Mouse (Mus musculus): ENCODE data around the gene AY358078. TPM values are rescaled to one million over a fixed set of nuclear protein-coding genes. Genes with fewer than 3 reads are reported as not detected.
"Not testable (repeated sequence)": the region's sequence is repeated elsewhere in the genome, so short reads cannot be mapped to it uniquely, and the experiment has no call there.

Gene AY358078
- not detected for total RNA-seq (2018; cell fraction: chromatin; rRNA removed)
- not detected for total RNA-seq (2018; cell fraction: cytosol; rRNA removed)
- total RNA-seq (2018; cell fraction: nucleus; rRNA removed): not detected
- not detected in 3 replicates for polyA plus RNA-seq (2018)

DNA sequence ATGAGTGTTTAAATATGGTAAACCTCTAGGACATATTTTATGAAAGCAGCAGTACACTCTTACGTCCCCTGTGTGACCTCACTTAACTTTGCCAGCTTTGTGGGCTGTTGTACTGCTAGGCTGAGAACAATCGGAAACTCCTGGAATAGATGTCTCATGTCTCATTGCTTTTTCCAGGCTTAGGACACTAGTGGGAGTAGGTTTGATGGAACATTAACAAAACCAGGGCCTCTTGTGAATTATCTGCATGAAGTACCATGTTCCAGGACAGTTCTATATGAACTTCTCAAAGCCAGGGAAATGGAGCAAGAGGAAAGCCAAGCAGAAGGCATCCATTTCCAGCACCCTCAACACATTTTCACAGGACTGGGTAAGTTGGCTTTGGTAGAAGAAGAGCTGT is at the start of gene AY358078:
Gene AY358078, plus strand, starts transcription at position 301 of the 400 bp plus-strand sequence.
- no peaks in the 10 kb centered on the region for H3K79me2 ChIP-seq (ENCODE audit: inconsistent target)
- WGBS (ENCODE audit: missing documents): 100% methylated on average over 2 of the region's 2 CpGs
- H3K36me3 ChIP-seq (ENCODE audit: inconsistent target): no peaks in the 10 kb centered on the region
- no peak within 1 kb of the TSS for H3K4me3 ChIP-seq (ENCODE audit: inconsistent target)
- H3K27ac ChIP-seq: no peak within 1 kb of the TSS

DNA sequence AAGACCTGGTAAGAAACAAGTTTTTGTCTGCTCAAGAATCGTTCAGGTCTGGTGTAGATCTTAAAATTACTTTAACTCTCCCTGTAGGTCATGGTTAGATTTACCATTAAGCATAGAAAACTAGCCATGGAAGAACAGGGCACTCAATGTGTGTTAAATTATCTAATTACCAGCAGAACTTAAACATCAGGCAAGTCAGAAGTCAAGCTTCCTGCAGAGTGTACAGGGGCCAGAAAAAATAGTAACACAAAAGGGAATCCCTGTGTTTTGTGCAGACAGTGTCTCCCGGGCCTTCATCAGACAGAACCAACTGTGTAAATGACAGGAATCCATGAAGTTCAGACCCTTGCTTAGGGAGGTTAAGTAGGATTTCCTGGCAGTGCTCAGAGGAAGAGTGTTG is 43.9 kb upstream of the AY358078 start:
- Histone ChIP-seq H3K36me3 (ENCODE audit: inconsistent target) (no peaks in the 10 kb centered on the region), H3K79me2 (ENCODE audit: inconsistent target) (no peaks in the 10 kb centered on the region), H3K4me3 (ENCODE audit: inconsistent target) (no peak overlapping the region), H3K27ac (no peak overlapping the region)
- WGBS (ENCODE audit: missing documents): 94% methylated on average over 2 of the region's 2 CpGs

DNA sequence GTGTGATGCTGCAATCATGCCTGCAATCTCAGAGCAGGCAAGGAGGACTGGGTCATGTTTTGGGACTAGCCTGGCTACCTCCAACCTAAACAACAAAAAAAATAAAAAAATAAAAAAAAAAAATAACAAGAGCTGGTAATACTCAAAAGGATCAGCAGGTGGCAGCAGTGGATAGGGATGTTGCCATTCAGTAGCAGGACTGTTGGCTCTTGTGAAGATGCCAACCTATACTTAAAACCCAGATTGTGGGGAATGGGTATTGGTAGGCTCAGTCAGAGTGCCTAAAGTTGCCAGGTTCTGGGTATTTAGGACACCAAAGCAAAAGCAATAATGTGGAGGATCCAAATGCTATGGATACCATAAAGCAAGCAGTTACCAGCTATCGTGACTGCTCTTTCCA is 28.5 kb upstream of the AY358078 start:
- WGBS (ENCODE audit: missing documents): 100% methylated on average over 1 of the region's 1 CpGs
- not testable (repeated sequence) for H3K36me3 ChIP-seq (ENCODE audit: inconsistent target); H3K79me2 ChIP-seq (ENCODE audit: inconsistent target); H3K4me3 ChIP-seq (ENCODE audit: inconsistent target); H3K27ac ChIP-seq

- Histone ChIP-seq H3K79me2 (ENCODE audit: inconsistent target) (no peaks in the 10 kb centered on the region), H3K4me3 (ENCODE audit: inconsistent target) (no peak within 1 kb of the TSS), H3K27ac (no peak within 1 kb of the TSS), H3K36me3 (ENCODE audit: inconsistent target) (no peaks in the 10 kb centered on the region)
- 84% methylated on average over 5 of the region's 5 CpGs for WGBS (ENCODE audit: missing documents)
Observed at GRCm38 (mm10) chr14:51773490-51773889, 26.4 kb upstream of the AY358078 start, which contains the start of gene Ang4. Ang4 (minus strand) TSS chr14:51773590.

- WGBS (ENCODE audit: missing documents): 100% methylated on average over 1 of the region's 1 CpGs
- H3K4me3 ChIP-seq (ENCODE audit: inconsistent target): no peak overlapping the region
Observed at GRCm38 (mm10) chr14:51777791-51778190, 22.1 kb upstream of the AY358078 start.

DNA sequence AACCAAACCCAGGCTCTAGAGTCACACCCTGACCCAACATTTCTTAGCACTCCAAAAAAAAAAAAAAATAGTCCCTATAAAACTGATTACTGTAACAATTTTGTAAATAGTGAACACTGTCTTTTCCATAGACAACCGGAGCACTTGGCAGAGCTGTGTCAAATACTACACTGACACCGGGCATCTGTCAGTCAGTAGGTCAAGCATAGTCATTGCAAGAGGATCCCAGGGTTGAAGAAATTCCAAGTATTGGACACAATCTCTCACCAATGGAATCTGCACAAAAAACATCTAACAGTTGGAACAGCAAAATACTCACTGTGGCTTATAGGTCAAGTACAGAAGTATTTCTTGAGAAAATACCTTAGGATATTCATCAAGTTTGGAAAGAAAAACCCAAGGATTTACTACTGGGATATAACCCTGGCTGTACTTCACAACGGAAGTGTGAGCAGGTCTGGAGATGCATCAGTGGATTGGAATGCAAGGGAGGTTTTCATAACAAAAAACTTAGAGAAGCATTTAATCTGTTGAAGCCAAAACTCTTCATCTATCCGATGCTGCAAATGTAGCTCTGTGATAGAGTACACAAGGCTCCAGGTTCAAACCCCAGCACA is 20.9 kb upstream of the AY358078 start:
- no peak overlapping the region for H3K4me3 ChIP-seq (ENCODE audit: inconsistent target)
- no peak overlapping the region for H3K27ac ChIP-seq
- no peaks in the 10 kb centered on the region for H3K36me3 ChIP-seq (ENCODE audit: inconsistent target)
- H3K79me2 ChIP-seq (ENCODE audit: inconsistent target): no peaks in the 10 kb centered on the region
- WGBS (ENCODE audit: missing documents): 88% methylated on average over 4 of the region's 4 CpGs

More at GRCm38 (mm10) chr14:51777791-51778190, 22.1 kb upstream of the AY358078 start:
- Histone ChIP-seq H3K36me3 (ENCODE audit: inconsistent target) (no peaks in the 10 kb centered on the region), H3K27ac (no peak overlapping the region), H3K79me2 (ENCODE audit: inconsistent target) (no peaks in the 10 kb centered on the region)

GRCm38 (mm10) chr14:51786335-51786734 is 13.5 kb upstream of the AY358078 start:
- no peaks in the 10 kb centered on the region for H3K36me3 ChIP-seq (ENCODE audit: inconsistent target)
- no peaks in the 10 kb centered on the region for H3K79me2 ChIP-seq (ENCODE audit: inconsistent target)
- H3K27ac ChIP-seq: no peak overlapping the region
- no peak overlapping the region for H3K4me3 ChIP-seq (ENCODE audit: inconsistent target)
- 91% methylated on average over 4 of the region's 4 CpGs for WGBS (ENCODE audit: missing documents)

DNA sequence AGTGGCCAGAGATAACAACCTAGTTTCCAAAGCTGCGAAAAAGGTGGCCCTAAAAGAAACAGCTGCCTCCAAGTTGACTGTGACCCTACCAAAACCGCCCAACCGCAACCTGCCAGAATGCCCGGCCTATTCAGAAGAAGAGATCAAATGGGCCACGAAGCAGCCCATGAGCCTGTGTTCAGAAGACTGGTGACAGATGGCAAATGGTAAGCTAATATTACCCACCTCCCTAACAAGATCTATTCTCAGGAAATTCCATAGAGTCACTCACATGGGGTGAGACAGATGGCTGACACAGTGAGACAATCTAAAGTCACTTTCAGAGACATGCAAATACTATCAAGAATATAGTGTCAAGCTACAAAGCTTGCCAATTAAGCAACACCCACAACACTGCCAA is 12.8 kb upstream of the AY358078 start:
- no peak overlapping the region for H3K27ac ChIP-seq
- H3K36me3 ChIP-seq (ENCODE audit: inconsistent target): no peaks in the 10 kb centered on the region
- 94% methylated on average over 5 of the region's 5 CpGs for WGBS (ENCODE audit: missing documents)
- H3K79me2 ChIP-seq (ENCODE audit: inconsistent target): no peaks in the 10 kb centered on the region
- H3K4me3 ChIP-seq (ENCODE audit: inconsistent target): no peak overlapping the region

GRCm38 (mm10) chr14:51789196-51789595 is 10.7 kb upstream of the AY358078 start:
- 96% methylated on average over 2 of the region's 2 CpGs for WGBS (ENCODE audit: missing documents)
- no peak overlapping the region for H3K27ac ChIP-seq
- H3K4me3 ChIP-seq (ENCODE audit: inconsistent target): no peak overlapping the region
- no peaks in the 10 kb centered on the region for H3K79me2 ChIP-seq (ENCODE audit: inconsistent target)
- H3K36me3 ChIP-seq (ENCODE audit: inconsistent target): no peaks in the 10 kb centered on the region

DNA sequence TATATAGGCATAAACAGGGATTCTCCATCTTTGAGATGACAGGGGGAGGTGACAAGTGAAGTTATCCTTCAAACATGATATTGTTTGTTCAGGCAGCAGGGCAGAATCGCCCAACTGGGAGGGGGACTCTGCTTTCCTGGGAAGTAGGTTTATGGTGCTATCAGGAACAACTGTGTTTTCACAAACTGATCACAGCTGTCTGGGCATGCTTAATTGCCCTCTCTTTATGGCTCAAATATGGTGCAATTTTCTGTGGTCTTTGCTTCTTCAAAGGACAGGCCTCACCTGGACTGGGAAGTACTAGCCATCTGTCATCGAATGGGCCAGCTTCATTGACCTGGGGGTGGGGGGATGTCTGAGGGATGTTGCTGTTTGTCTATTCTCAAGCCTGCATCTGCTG is 5.7 kb upstream of the AY358078 start:
- 62% methylated on average over 2 of the region's 2 CpGs for WGBS (ENCODE audit: missing documents)
- Histone ChIP-seq H3K27ac (no peak overlapping the region), H3K36me3 (ENCODE audit: inconsistent target) (no peaks in the 10 kb centered on the region), H3K4me3 (ENCODE audit: inconsistent target) (no peak overlapping the region), H3K79me2 (ENCODE audit: inconsistent target) (no peaks in the 10 kb centered on the region)

DNA sequence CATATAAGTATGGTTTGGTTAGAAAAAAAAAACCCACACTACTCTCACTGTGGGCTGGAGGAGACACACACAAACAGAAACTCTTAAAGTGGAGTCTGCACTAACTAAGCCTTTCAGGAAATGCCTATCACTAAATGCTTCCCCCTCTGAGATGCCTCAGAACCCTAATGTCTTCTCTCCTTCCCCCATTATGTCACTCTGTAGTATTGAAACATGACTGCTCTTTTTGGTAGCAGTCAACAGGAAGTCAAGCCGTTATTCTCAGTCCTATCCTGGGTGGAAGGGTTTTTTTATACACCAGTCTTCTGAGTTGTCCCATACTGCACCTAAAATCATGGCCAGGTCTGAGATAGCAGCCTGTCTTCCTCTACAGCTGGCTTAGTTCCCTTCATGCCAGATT is 26.8 kb downstream of the AY358078 start:
- H3K36me3 ChIP-seq (ENCODE audit: inconsistent target): no peaks in the 10 kb centered on the region
- H3K27ac ChIP-seq: no peak overlapping the region
- H3K79me2 ChIP-seq (ENCODE audit: inconsistent target): no peaks in the 10 kb centered on the region
- 0% methylated on average over 1 of the region's 1 CpGs for WGBS (ENCODE audit: missing documents)
- H3K4me3 ChIP-seq (ENCODE audit: inconsistent target): no peak overlapping the region

- not testable (repeated sequence) for H3K36me3 ChIP-seq (ENCODE audit: inconsistent target); H3K4me3 ChIP-seq (ENCODE audit: inconsistent target); H3K79me2 ChIP-seq (ENCODE audit: inconsistent target); H3K27ac ChIP-seq
- 25% methylated on average over 5 of the region's 5 CpGs for WGBS (ENCODE audit: missing documents)
Observed at GRCm38 (mm10) chr14:51827842-51828241, 28.0 kb downstream of the AY358078 start.

- Histone ChIP-seq H3K27ac (no peak overlapping the region), H3K36me3 (ENCODE audit: inconsistent target) (no peaks in the 10 kb centered on the region), H3K79me2 (ENCODE audit: inconsistent target) (no peaks in the 10 kb centered on the region), H3K4me3 (ENCODE audit: inconsistent target) (no peak overlapping the region)
- 87% methylated on average over 6 of the region's 6 CpGs for WGBS (ENCODE audit: missing documents)
Observed at GRCm38 (mm10) chr14:51829188-51829587, 29.3 kb downstream of the AY358078 start.

DNA sequence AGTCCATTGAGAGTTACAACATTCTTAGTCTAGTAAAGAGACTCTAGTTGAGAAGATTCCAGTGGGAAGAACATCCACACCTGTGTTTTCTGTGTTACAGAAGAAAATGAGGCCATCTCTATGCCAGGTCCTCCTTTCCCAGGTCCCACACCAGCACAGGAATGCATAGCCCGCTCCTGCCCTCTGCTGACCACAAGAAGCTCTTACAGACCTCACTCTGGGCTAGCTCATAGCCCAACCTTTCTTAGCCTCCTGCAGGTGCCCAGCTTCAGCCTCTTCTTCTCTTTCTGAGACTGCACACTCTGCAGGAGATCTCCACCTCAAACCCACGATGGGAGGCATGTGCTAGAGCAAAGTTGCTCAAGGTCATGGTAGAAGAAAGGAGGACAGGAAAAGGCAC is 38.6 kb downstream of the AY358078 start:
- 27% methylated on average over 2 of the region's 2 CpGs for WGBS (ENCODE audit: missing documents)
- not testable (repeated sequence) for H3K36me3 ChIP-seq (ENCODE audit: inconsistent target); H3K79me2 ChIP-seq (ENCODE audit: inconsistent target); H3K4me3 ChIP-seq (ENCODE audit: inconsistent target); H3K27ac ChIP-seq

DNA sequence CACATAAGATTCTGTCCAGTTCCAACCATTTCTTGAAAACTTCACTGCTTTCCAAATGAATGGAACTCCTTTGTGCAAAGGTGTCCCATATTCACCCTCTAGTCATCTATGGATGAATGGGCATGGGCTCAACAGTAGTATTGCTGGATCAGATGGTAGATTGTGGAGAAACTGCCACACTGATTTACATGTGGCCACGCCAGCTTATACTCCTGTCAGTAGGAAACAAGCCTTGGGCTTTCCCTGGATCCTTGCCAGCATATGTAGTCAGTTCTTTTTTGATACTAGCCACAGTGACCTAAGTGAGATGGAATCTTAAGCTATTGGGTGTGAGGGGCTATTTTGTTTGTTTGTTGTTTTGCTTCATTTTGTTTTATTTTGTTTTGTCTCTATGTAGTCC is 42.4 kb downstream of the AY358078 start:
- H3K27ac ChIP-seq: no peak overlapping the region
- H3K36me3 ChIP-seq (ENCODE audit: inconsistent target): no peaks in the 10 kb centered on the region
- H3K4me3 ChIP-seq (ENCODE audit: inconsistent target): no peak overlapping the region
- H3K79me2 ChIP-seq (ENCODE audit: inconsistent target): no peaks in the 10 kb centered on the region
- WGBS (ENCODE audit: missing documents): 64% methylated on average over 1 of the region's 1 CpGs

DNA sequence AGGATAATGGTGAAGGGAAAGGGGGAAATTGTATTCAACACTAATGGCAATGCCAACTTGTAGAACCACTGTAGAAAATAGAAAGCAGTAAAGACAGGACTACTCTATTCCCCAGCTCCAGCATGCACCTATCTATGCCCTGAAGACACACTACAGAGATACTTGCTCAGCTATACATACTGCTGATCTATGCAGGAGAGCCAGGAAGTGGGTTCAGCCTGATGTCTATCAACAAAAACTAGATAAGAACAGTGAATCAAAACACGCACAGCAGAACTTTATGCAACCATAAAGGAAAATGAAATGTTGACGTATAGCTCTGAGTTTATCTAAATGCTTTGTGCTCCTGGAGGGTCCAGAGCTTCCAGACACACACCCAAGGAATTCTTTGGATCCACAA is 42.9 kb downstream of the AY358078 start:
- Histone ChIP-seq H3K79me2 (ENCODE audit: inconsistent target) (no peaks in the 10 kb centered on the region), H3K36me3 (ENCODE audit: inconsistent target) (no peaks in the 10 kb centered on the region), H3K27ac (no peak overlapping the region), H3K4me3 (ENCODE audit: inconsistent target) (no peak overlapping the region)
- WGBS (ENCODE audit: missing documents): 91% methylated on average over 2 of the region's 2 CpGs
